Mouse (Mus musculus): ENCODE measurements around the gene Otop3. TPM values are rescaled to one million over a fixed set of nuclear protein-coding genes. Genes with fewer than 3 reads are reported as not detected.
A peak's percentile ranks its signal among the peaks of the same experiment; 100 is the strongest.

The Otop3 gene
- polyA plus RNA-seq, 1 experiment from 2014 or later, result not detected

DNA sequence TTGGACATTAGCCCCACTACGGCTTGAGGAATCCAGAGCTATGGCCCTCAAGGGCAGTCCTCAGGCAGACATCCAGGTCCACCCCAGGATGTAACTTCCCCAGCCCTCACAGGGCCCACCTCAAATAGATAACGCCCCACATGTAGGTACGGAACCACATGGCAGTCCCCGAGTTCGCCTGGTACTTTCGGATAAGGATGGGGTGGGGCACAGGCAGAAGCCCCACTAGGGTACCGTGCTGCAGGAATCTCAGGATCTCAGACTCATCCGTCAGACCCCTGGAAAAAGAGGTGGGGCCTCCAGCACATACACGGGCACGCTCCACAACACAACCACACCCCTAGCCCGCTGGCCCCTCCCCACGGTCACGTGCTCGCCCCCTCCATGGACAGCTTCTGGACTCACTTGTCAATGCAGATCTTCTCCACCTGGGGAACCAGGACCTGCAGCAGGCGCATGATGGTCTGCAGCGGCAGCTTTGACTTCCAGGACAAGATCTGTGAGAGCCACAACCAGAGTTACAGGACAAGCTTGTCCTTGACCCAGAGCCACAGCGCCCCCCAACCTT lies 14.2 kb downstream of the Otop3 start:
- Histone ChIP-seq H3K9ac (no peak overlapping the region), H3K27me3 (peaks cover 31% of the 10 kb centered on the region), H3K4me2 (no peak overlapping the region), H3K4me3 (replicated peaks) (no peak overlapping the region), H3K36me3 (replicated peaks) (peaks cover 22% of the 10 kb centered on the region), H3K9me3 (no peaks in the 10 kb centered on the region), H3K27ac (no peak overlapping the region), H3K4me1 (no peaks in the 10 kb centered on the region)
- 63% methylated on average over 17 of the region's 17 CpGs for WGBS
- ATAC-seq (ENCODE audit: low FRiP score), result no peak

DNA sequence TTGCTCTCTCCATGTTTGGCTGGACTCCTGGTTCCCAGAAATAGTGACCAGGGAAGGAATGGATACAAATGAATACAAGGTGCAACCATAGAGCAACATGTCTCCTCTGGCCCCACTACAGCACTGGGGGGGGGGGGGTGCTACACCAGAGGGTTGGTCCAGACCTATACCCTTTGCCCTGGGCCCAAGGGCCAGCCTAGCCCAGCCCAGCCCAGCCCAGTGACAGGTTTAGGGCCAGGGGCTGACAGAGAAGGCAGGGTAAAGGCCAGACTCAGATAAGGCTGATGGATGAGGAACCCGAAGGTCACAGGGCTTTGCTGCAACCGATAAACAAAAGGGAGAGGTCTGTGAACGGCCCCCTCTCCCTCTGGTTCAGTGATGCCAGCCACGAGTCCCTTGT lies 15.4 kb downstream of the Otop3 start:
- Histone ChIP-seq H3K27ac (no peak overlapping the region), H3K9me3 (no peaks in the 10 kb centered on the region), H3K36me3 (replicated peaks) (peaks cover 22% of the 10 kb centered on the region), H3K27me3 (peaks cover 25% of the 10 kb centered on the region), H3K4me1 (no peaks in the 10 kb centered on the region), H3K9ac (no peak overlapping the region), H3K4me2 (no peak overlapping the region), H3K4me3 (replicated peaks) (no peak overlapping the region)
- no peak for ATAC-seq (ENCODE audit: low FRiP score)
- WGBS, result 86% methylated on average over 4 of the region's 4 CpGs

DNA sequence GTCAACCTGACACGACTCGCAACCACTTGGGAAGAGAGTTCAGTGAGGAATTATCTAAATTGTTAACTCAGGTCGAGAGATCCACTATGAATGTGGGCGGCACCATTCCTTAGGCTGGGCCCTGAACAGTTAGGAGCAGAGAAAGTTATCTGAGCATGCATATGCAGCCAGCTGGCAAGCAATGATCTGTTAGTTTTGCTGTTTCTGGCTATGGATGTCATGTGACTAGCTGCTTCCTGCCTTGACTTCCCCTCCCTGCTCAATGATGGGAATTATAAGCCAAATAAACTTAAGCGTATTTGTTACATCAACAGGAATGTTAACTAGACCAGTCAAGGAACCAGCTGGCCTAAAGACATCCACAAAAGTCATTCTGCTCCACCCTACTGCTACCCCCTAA lies 18.8 kb downstream of the Otop3 start:
- no peak overlapping the region for H3K9ac ChIP-seq
- no peaks in the 10 kb centered on the region for H3K9me3 ChIP-seq
- no peaks in the 10 kb centered on the region; the same call in 1 of the 2 replicates for H3K4me1 ChIP-seq
- peaks cover 17% of the 10 kb centered on the region for H3K27me3 ChIP-seq
- no peak overlapping the region for H3K4me2 ChIP-seq
- WGBS, result 90% methylated on average over 5 of the region's 5 CpGs
- ATAC-seq (ENCODE audit: low FRiP score), result no peak
- no peak overlapping the region for H3K4me3 ChIP-seq (replicated peaks)
- no peak overlapping the region for H3K27ac ChIP-seq
- H3K36me3 ChIP-seq (replicated peaks), result peaks cover 38% of the 10 kb centered on the region

DNA sequence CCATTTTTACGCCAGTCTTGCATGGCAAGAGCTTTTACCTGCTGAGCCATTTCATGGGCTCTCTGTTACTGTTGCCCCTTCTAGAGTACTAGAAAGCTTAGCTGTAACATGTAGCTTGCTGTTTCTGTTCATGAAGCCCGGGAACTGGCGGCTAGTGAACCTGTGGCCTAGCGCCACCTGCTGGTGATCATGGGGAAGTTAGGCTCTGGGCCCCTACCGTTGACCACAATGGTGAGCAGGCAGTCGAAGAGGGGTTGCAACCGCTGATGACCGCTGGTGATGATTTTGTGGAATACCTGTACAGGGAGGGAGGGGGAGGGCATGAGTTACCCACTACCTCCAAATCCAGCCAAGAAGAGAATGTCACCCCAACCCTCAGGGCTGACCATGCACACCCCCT lies 19.7 kb downstream of the Otop3 start:
- peak; percentile 30 for ATAC-seq (ENCODE audit: low FRiP score)
- Histone ChIP-seq H3K4me2 (no peak overlapping the region), H3K4me1 (peaks cover 7% of the 10 kb centered on the region), H3K36me3 (replicated peaks) (peaks cover 34% of the 10 kb centered on the region), H3K27me3 (peaks cover 17% of the 10 kb centered on the region), H3K27ac (no peak overlapping the region), H3K9ac (no peak overlapping the region), H3K9me3 (no peaks in the 10 kb centered on the region), H3K4me3 (replicated peaks) (no peak overlapping the region)
- WGBS, result 9% methylated on average over 8 of the region's 8 CpGs

DNA sequence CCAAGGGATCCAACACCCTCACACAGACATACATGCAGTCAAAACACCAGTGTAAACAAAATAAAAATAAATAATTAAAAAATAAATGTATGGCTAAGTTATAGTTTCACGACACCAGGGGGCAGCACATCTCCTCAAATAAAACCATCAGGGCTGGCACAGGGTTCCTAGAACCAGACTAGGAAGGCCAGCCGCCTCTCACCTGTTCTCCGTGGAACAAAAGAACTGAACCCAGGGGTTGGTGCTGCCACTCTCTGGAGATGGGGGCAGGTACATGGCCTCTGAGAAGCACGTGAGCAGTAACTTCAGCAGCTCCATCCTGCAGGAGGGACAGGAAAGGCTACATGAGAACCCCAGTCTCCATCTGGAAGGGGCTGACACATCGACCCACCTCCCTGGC lies 23.9 kb downstream of the Otop3 start:
- peak overlapping the region; percentile 51; the same call in 1 of the 2 replicates for H3K27ac ChIP-seq
- H3K36me3 ChIP-seq (replicated peaks), result peaks cover 16% of the 10 kb centered on the region; the same call in 1 of the 2 replicates
- ATAC-seq (ENCODE audit: low FRiP score), result 0 out of 2 replicates have a peak, but pooled peaks have one; percentile 47
- H3K9me3 ChIP-seq, result no peaks in the 10 kb centered on the region
- no peak overlapping the region for H3K4me2 ChIP-seq
- 14% methylated on average over 5 of the region's 5 CpGs for WGBS
- H3K4me1 ChIP-seq, result peaks cover 15% of the 10 kb centered on the region
- H3K27me3 ChIP-seq, result peaks cover 13% of the 10 kb centered on the region; the same call in 1 of the 2 replicates
- no peak overlapping the region for H3K4me3 ChIP-seq (replicated peaks)
- no peak overlapping the region for H3K9ac ChIP-seq

DNA sequence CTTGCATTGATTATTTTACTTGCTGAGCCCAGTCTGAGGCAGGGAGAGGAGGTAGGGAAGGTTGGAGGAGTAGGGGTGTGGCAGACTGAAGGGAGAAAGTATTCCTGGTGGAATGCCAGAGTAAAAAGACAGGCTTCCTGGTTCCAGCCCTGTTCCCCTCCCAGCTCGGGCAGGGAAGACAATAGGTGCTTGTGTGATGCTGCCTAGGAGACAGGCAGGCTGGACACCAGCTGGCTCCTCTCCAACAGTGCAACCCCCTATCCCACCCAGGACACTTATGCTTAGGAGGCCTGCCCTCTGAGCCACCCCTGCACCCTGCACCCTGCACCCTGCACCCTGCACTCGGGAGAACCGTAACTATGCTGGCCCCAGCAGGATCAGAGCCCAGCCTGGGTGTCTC lies 24.8 kb downstream of the Otop3 start:
- Histone ChIP-seq H3K4me2 (no peak overlapping the region; the same call in 1 of the 2 replicates), H3K27ac (peak overlapping the region; percentile 51), H3K27me3 (peaks cover 13% of the 10 kb centered on the region; the same call in 1 of the 2 replicates), H3K4me3 (replicated peaks) (no peak overlapping the region), H3K9me3 (no peaks in the 10 kb centered on the region), H3K9ac (peak overlapping the region; percentile 21), H3K4me1 (peaks cover 15% of the 10 kb centered on the region), H3K36me3 (replicated peaks) (peaks cover 16% of the 10 kb centered on the region; the same call in 1 of the 2 replicates)
- no peak for ATAC-seq (ENCODE audit: low FRiP score)
- WGBS, result 49% methylated on average over 3 of the region's 3 CpGs

DNA sequence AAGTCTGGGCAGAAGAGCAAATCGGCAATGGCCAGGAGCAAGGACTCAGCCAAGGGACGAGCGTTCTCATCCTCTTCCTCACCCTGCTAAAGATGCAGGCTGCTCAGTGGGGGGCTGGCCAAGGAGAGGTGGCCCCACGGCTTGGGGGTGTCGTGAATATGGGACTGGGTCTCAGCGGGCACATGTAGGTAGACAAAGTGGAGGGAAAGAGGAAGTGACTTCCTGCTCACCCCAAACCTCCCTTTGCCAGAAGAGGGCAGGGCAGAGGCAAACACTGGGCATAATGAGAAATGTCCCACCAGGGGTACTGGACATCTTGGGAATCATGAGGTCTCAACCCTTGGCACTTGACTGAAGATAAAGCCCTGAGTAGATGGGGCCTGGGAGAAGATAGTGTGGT lies 25.2 kb downstream of the Otop3 start:
- H3K9ac ChIP-seq, result peak overlapping the region; percentile 21
- H3K27ac ChIP-seq, result peak overlapping the region; percentile 51

DNA sequence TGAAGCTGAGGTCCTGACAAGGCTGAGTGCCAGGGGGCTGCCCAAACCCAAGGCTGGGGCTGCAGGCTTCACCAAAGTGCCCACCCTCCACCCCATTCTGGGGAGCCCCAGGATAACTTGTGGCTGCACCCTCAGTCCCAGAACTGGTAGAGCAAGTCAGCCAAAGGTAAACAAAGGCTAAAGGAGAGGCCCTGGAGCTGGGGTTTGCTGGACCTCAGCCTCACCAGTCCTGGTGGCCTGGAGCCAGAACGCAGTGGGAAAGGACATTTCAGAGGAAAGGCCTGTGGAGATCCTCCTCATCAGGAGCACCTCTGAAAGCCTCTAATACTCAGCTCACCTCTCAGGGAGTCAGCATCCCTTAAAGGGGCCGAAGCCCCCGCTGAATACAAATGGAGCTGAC lies 29.6 kb downstream of the Otop3 start:
- Histone ChIP-seq H3K27ac (no peak overlapping the region), H3K9ac (no peak overlapping the region), H3K27me3 (peaks cover 17% of the 10 kb centered on the region; the same call in 1 of the 2 replicates), H3K4me1 (peaks cover 32% of the 10 kb centered on the region), H3K4me2 (no peak overlapping the region), H3K9me3 (no peaks in the 10 kb centered on the region), H3K36me3 (replicated peaks) (no peaks in the 10 kb centered on the region), H3K4me3 (replicated peaks) (no peak overlapping the region)
- WGBS, result 93% methylated on average over 3 of the region's 3 CpGs
- ATAC-seq (ENCODE audit: low FRiP score), result no peak

More for the DNA sequence above, 25.2 kb downstream of the Otop3 start:
- peaks cover 15% of the 10 kb centered on the region for H3K4me1 ChIP-seq
- no peak for ATAC-seq (ENCODE audit: low FRiP score)
- no peak overlapping the region for H3K4me3 ChIP-seq (replicated peaks)
- no peaks in the 10 kb centered on the region for H3K9me3 ChIP-seq
- H3K4me2 ChIP-seq, result no peak overlapping the region
- H3K27me3 ChIP-seq, result peaks cover 9% of the 10 kb centered on the region; the same call in 1 of the 2 replicates
- 71% methylated on average over 6 of the region's 6 CpGs for WGBS
- H3K36me3 ChIP-seq (replicated peaks), result peaks cover 16% of the 10 kb centered on the region; the same call in 1 of the 2 replicates

DNA sequence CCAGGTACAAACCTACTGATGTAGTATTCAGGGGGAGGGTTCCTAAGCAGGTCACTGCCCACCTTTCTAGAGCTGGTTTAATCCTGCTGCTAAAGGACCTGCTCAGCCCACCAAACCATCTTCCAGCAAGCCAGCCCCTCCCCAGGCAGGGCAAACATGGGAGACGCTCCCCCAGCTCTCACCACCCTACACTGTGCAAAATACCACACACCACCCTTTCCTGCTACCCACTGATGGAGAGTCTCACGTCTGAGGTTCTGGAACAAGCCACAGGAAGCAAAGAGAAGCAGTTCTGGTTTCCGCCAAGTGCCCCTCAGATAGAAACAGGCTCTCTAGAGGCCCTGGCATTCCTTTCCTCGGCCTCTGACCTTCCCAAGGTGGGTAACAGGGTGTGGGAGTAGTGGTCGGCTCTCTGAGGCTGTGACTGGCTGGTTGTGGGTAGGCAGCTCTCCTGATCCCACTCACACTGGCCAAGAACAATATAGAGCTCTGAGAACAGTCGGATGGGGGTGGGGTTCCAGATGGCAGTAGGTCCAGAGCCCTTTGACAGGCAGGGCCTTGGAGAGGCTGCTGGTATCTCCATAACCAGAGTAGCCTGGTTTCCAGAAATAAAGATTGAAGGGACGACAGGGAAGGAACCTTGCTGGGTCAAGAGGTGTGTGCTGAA lies 31.6 kb downstream of the Otop3 start:
- no peaks in the 10 kb centered on the region for H3K9me3 ChIP-seq
- peaks cover 21% of the 10 kb centered on the region; the same call in 1 of the 2 replicates for H3K27me3 ChIP-seq
- 42% methylated on average over 7 of the region's 7 CpGs for WGBS
- H3K4me2 ChIP-seq, result peak overlapping the region; percentile 97
- no peaks in the 10 kb centered on the region for H3K36me3 ChIP-seq (replicated peaks)
- ATAC-seq (ENCODE audit: low FRiP score), result peak; percentile 16; the same call in 1 of the 2 replicates
- H3K9ac ChIP-seq, result peak overlapping the region; percentile 78
- H3K27ac ChIP-seq, result 0 out of 2 replicates have a peak overlapping the region, but pooled peaks have one; percentile 25
- H3K4me3 ChIP-seq (replicated peaks), result peak overlapping the region; percentile 70
- peaks cover 24% of the 10 kb centered on the region for H3K4me1 ChIP-seq

DNA sequence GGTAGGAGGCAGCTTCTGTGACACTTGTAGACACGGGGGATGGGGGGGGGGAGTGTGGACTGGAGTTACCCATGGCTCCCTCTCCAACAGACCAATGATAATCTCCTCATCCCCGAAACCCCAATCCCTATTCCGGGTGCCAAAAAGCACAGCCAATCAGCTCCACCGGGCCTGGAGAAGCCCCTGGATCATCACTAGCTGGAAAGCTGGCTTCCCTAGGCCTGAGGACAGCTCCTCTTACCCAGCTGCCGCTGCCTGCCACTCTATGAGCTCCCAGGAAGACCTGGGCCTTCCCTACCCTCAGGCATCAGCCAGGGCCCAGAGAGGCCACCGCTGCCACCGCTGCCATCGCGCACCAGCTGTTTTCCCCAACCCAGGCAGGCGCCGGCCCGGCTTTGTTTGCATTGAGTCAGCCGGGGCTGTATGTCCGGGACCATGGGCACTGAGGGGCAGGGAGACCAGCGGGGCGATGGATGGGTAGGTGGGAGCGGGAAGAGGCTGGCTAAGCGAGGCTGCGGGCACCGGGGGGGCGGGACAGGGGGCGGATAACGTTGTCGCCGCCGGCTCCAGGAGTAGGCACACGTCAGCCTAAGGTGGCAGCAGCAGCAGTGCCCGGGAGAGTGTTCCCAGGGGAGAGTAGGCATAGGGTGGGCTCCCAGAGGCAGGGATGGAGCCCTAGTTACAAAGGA lies 32.3 kb downstream of the Otop3 start:
- H3K4me3 ChIP-seq (replicated peaks), result peak overlapping the region; percentile 70
- ATAC-seq (ENCODE audit: low FRiP score), result peak; percentile 68
- WGBS, result 2% methylated on average over 27 of the region's 28 CpGs
- H3K27me3 ChIP-seq, result peaks cover 26% of the 10 kb centered on the region
- H3K4me2 ChIP-seq, result peak overlapping the region; percentile 97
- H3K27ac ChIP-seq, result peak overlapping the region; percentile 68
- H3K9me3 ChIP-seq, result no peaks in the 10 kb centered on the region
- no peaks in the 10 kb centered on the region for H3K36me3 ChIP-seq (replicated peaks)
- peaks cover 24% of the 10 kb centered on the region for H3K4me1 ChIP-seq
- H3K9ac ChIP-seq, result peak overlapping the region; percentile 78

DNA sequence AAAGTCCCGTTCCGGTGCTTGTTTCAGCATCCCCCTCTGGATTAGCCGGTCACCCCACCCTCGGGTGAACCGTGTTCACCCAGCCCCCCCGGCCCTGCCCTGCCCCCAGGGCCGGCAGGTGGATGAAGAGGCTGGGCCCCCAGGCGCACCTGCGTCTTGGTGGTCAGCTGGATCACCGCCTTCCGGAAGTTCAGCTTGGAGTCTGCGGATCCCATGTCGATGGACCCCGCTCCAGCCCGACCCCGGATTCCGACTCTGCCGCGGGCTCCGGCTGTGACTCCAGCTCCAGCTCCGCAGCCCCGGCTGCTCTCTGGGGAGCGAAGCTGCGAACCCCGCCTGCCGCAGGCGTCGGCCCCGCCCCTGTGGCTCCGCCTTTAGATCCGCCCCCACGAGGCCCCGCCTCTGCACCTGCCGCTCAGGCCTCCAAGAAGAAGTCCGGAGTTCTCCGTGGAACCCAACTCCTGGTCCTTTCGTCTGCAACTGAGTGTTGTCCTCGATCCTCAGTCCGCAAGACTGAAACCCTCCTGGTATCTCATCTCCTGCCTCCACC lies 32.9 kb downstream of the Otop3 start, which contains the start of gene Hid1:
Gene Hid1 (minus strand): TSS at position 362 of the 550 bp plus-strand sequence.
- Histone ChIP-seq H3K27ac (peak within 1 kb of the TSS; percentile 68), H3K4me1 (peaks cover 24% of the 10 kb centered on the region), H3K9ac (peak within 1 kb of the TSS; percentile 78), H3K4me3 (replicated peaks) (peak within 1 kb of the TSS; percentile 70), H3K27me3 (peaks cover 29% of the 10 kb centered on the region), H3K9me3 (no peaks in the 10 kb centered on the region), H3K4me2 (peak within 1 kb of the TSS; percentile 97), H3K36me3 (replicated peaks) (no peaks in the 10 kb centered on the region)
- under 1% methylated on average over 39 of the region's 39 CpGs for WGBS
- peak; percentile 92 for ATAC-seq (ENCODE audit: low FRiP score)

DNA sequence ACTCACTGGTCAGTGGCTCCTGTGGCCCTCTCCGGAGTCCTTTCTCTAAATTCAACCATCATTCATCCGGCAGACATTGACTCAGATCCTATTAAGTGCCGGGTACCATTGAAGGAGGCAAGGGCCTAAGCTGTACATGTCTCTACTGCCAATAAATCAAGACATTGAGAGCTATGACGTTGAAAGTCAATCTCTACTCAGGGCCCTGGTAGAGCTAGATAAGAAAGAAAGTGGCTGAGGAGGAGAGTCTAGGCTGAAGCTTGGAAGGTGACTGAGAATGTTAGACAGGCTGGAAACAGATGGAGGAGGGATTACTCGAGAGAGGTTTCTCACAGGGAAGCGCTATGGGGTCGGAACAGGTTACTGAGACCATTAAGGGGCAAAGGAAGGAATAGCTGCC lies 35.8 kb downstream of the Otop3 start:
- H3K9me3 ChIP-seq, result no peaks in the 10 kb centered on the region
- peaks cover 51% of the 10 kb centered on the region for H3K27me3 ChIP-seq
- peaks cover 35% of the 10 kb centered on the region for H3K4me1 ChIP-seq
- H3K36me3 ChIP-seq (replicated peaks), result no peaks in the 10 kb centered on the region
- H3K4me2 ChIP-seq, result no peak overlapping the region
- no peak for ATAC-seq (ENCODE audit: low FRiP score)
- WGBS, result 63% methylated on average over 7 of the region's 7 CpGs
- no peak overlapping the region for H3K27ac ChIP-seq
- H3K4me3 ChIP-seq (replicated peaks), result no peak overlapping the region
- no peak overlapping the region for H3K9ac ChIP-seq
